Mouse (Mus musculus) intestine, embryonic 16.5 days (tissue): ENCODE data around the gene St8sia4. TPM values are rescaled to one million over a fixed set of nuclear protein-coding genes. Genes with fewer than 3 reads are reported as not detected.

Source experiments
- ATAC-seq: fragments of 200-750 bp; cut with Nextera tagmentation; 2 replicates; pipeline ENCODE4 v1.8.0; 2017; ENCODE audit warnings: moderate TSS enrichment, moderate library complexity
- H3K27ac ChIP-seq: fragments of 300-500 bp; sonication (generic); 2 replicates; pipeline ENCODE4 v1.5.1; 2014; ENCODE audit warnings: mild to moderate bottlenecking, low read length
- H3K27me3 ChIP-seq: fragments of 300-500 bp; sonication (generic); replicated peaks from 2 replicates; pipeline ENCODE4 v1.6.1; 2014; ENCODE audit warnings: low read length, control low read depth, mixed read lengths; ENCODE audit not compliant: control insufficient read depth, insufficient read depth
- H3K36me3 ChIP-seq: fragments of 300-500 bp; sonication (generic); 2 replicates; pipeline ENCODE4 v1.6.1; 2014; ENCODE audit warnings: low read length, control low read depth; ENCODE audit not compliant: control insufficient read depth, insufficient read depth
- H3K4me1 ChIP-seq: fragments of 300-500 bp; sonication (generic); 2 replicates; pipeline ENCODE4 v1.6.1; 2014; ENCODE audit warnings: low read length, control low read depth, mixed read lengths; ENCODE audit not compliant: control insufficient read depth, insufficient read depth
- H3K4me2 ChIP-seq: fragments of 300-500 bp; sonication (generic); 2 replicates; pipeline ENCODE4 v1.6.1; 2014; ENCODE audit warnings: low read depth, low read length, control low read depth
- H3K4me3 ChIP-seq: fragments of 300-500 bp; sonication (generic); 2 replicates; pipeline ENCODE4 v1.5.1; 2014; ENCODE audit warnings: mild to moderate bottlenecking, low read length
- H3K9ac ChIP-seq: fragments of 300-500 bp; sonication (generic); 2 replicates; pipeline ENCODE4 v1.6.1; 2014; ENCODE audit warnings: low read depth, low read length
- H3K9me3 ChIP-seq: fragments of 300-500 bp; sonication (generic); 2 replicates; pipeline ENCODE4 v1.6.1; 2016; ENCODE audit warnings: low read length, control low read depth; ENCODE audit not compliant: control insufficient read depth
- WGBS: fragments of 180-500 bp; shearing (Covaris S2); extraction: QIAGEN DNeasy Blood & Tissue Kit; methylation state at CpG from one replicate; pipeline ENCODE4 v1.1.7; 2014; 5-methylcytosine and 5-hydroxymethylcytosine counted together
- polyA plus RNA-seq: library from polyadenylated mRNA; unstranded; fragments of >200 nt; fragmentation: Nextera tagmentation; extraction: Ambion mirVana; gene quantifications from 2 replicates; pipeline ENCODE4 v1.2.1, GENCODE M21; 2015

Gene St8sia4
- 2.3 and 3.0 TPM in 2 replicates for polyA plus RNA-seq

- peak within 1 kb of the TSS; percentile 61 for H3K9ac ChIP-seq
- peak; percentile 99 for ATAC-seq
- H3K4me2 ChIP-seq, result peak within 1 kb of the TSS; percentile 99
- no peaks in the 10 kb centered on the region for H3K36me3 ChIP-seq
- peaks cover 3% of the 10 kb centered on the region; the same call in 1 of the 2 replicates for H3K4me1 ChIP-seq
- H3K27me3 ChIP-seq, result peaks cover 7% of the 10 kb centered on the region; the same call in 1 of the 2 replicates
- H3K27ac ChIP-seq, result no peak within 1 kb of the TSS
- peak within 1 kb of the TSS; percentile 64 for H3K4me3 ChIP-seq
- under 1% methylated on average over 52 of the region's 52 CpGs for WGBS
- H3K9me3 ChIP-seq, result no peaks in the 10 kb centered on the region
These were observed at the start of gene St8sia4 for GRCm38 (mm10) chr1:95667435-95668252. Gene St8sia4, minus strand, starts transcription at chr1:95667571.

DNA sequence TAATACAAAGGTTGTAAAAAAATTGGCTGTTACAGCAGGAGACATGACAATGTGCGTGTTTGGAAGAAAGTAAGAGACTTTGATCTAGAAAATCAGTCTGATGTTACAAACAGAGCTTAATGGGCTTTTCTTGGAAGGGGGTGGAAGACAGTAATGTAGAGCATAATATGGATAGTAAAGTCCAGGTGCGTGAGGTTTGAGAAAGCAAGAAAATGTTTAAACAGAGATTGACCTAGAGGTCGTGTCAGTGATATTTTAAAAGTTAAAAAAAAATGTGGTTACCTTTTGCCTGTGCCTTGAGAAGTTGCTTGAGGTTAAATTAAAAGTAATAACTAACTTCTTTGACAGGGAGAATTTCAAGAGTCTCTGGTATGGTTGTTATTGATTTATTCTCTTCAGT, 41.8 kb upstream of the St8sia4 start:
- Histone ChIP-seq H3K4me2 (no peak overlapping the region), H3K9ac (no peak overlapping the region), H3K27ac (no peak overlapping the region), H3K9me3 (no peaks in the 10 kb centered on the region), H3K4me3 (no peak overlapping the region), H3K36me3 (no peaks in the 10 kb centered on the region), H3K27me3 (no peaks in the 10 kb centered on the region), H3K4me1 (no peaks in the 10 kb centered on the region)
- no peak for ATAC-seq
- 59% methylated on average over 3 of the region's 3 CpGs for WGBS

DNA sequence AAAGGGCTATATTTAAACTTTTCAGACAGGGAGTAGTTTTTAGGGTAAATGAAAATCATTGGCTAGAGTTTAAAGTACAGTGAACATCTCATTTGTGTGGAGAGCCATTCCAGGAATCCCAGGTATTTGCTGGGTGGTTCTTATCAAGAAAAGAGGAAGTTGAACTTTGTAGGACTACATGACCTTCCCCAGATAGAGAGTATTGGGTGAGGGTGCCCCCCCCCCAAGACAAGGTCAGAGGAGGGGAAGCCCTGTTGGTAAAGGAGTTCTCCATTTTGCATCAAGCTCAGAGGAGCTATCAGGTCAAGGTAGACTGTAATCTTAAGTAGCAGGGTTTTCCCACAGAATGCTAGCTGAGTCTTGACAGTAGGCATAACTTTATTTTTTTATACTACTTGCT, 32.5 kb upstream of the St8sia4 start:
- Histone ChIP-seq H3K27me3 (no peaks in the 10 kb centered on the region), H3K9me3 (no peaks in the 10 kb centered on the region), H3K9ac (no peak overlapping the region), H3K4me2 (no peak overlapping the region), H3K4me3 (no peak overlapping the region), H3K4me1 (no peaks in the 10 kb centered on the region), H3K36me3 (no peaks in the 10 kb centered on the region), H3K27ac (no peak overlapping the region)
- ATAC-seq, result no peak

DNA sequence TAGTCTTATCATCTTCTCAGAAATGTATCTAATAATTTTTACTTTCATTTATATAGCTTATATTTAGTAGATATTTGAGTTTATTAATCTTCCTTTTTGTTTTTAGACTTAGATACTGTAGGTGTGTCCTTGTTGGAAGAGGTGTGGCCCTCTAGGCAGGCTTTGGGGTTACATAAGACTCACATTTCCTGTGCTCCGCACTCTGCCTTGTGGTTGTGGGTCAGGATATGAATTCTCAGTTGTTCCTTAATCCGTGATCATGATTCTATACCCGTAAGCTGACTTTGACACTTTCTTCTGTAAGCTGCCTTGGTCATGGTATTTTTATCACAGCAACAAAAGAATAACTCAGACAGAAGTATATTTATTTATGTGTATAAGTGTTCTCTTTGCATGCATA, 6.7 kb upstream of the St8sia4 start:
- H3K4me3 ChIP-seq, result no peak overlapping the region
- ATAC-seq, result no peak

GRCm38 (mm10) chr1:95668253-95668805, 958 bp upstream of the St8sia4 start:
- Histone ChIP-seq H3K36me3 (no peaks in the 10 kb centered on the region), H3K4me2 (peak overlapping the region; percentile 99), H3K27me3 (peaks cover 7% of the 10 kb centered on the region; the same call in 1 of the 2 replicates), H3K4me3 (peak overlapping the region; percentile 64), H3K9ac (peak overlapping the region; percentile 59), H3K27ac (no peak overlapping the region), H3K9me3 (no peaks in the 10 kb centered on the region), H3K4me1 (peaks cover 3% of the 10 kb centered on the region; the same call in 1 of the 2 replicates)
- 4% methylated on average over 6 of the region's 6 CpGs for WGBS
- no peak for ATAC-seq

More for the DNA sequence above, 6.7 kb upstream of the St8sia4 start:
- Histone ChIP-seq H3K27me3 (no peaks in the 10 kb centered on the region), H3K9me3 (no peaks in the 10 kb centered on the region), H3K9ac (no peak overlapping the region), H3K36me3 (no peaks in the 10 kb centered on the region), H3K4me2 (no peak overlapping the region), H3K4me1 (no peaks in the 10 kb centered on the region), H3K27ac (no peak overlapping the region)
- 83% methylated on average over 3 of the region's 3 CpGs for WGBS

GRCm38 (mm10) chr1:95666541-95667320, 640 bp downstream of the St8sia4 start:
- ATAC-seq, result 0 out of 2 replicates have a peak, but pooled peaks have one; percentile 3
- Histone ChIP-seq H3K27me3 (peaks cover 7% of the 10 kb centered on the region; the same call in 1 of the 2 replicates), H3K27ac (no peak overlapping the region), H3K4me3 (peak overlapping the region; percentile 64), H3K36me3 (no peaks in the 10 kb centered on the region), H3K4me2 (peak overlapping the region; percentile 99), H3K9ac (peak overlapping the region; percentile 61), H3K4me1 (peaks cover 3% of the 10 kb centered on the region; the same call in 1 of the 2 replicates), H3K9me3 (no peaks in the 10 kb centered on the region)
- WGBS, result 1% methylated on average over 14 of the region's 14 CpGs

GRCm38 (mm10) chr1:95665951-95666484, 1.4 kb downstream of the St8sia4 start:
- peak overlapping the region; percentile 64 for H3K4me3 ChIP-seq
- peaks cover 3% of the 10 kb centered on the region; the same call in 1 of the 2 replicates for H3K4me1 ChIP-seq
- WGBS, result 3% methylated on average over 17 of the region's 17 CpGs
- H3K27me3 ChIP-seq, result peaks cover 7% of the 10 kb centered on the region; the same call in 1 of the 2 replicates
- peak overlapping the region; percentile 99 for H3K4me2 ChIP-seq
- H3K27ac ChIP-seq, result no peak overlapping the region
- no peaks in the 10 kb centered on the region for H3K36me3 ChIP-seq
- no peak for ATAC-seq
- no peaks in the 10 kb centered on the region for H3K9me3 ChIP-seq
- no peak overlapping the region for H3K9ac ChIP-seq

- Histone ChIP-seq H3K36me3 (no peaks in the 10 kb centered on the region), H3K27me3 (peaks cover 7% of the 10 kb centered on the region; the same call in 1 of the 2 replicates), H3K27ac (no peak overlapping the region), H3K9me3 (no peaks in the 10 kb centered on the region), H3K4me1 (peaks cover 3% of the 10 kb centered on the region; the same call in 1 of the 2 replicates), H3K4me3 (peak overlapping the region; percentile 64), H3K4me2 (peak overlapping the region; percentile 99), H3K9ac (0 out of 2 replicates have a peak overlapping the region, but pooled peaks have one; percentile 25)
- 24% methylated on average over 22 of the region's 22 CpGs for WGBS
- ATAC-seq, result no peak
These were observed 2.2 kb downstream of the St8sia4 start for GRCm38 (mm10) chr1:95664969-95665702.
